Mouse (Mus musculus): ENCODE data around the gene Pla2g5.

DNA sequence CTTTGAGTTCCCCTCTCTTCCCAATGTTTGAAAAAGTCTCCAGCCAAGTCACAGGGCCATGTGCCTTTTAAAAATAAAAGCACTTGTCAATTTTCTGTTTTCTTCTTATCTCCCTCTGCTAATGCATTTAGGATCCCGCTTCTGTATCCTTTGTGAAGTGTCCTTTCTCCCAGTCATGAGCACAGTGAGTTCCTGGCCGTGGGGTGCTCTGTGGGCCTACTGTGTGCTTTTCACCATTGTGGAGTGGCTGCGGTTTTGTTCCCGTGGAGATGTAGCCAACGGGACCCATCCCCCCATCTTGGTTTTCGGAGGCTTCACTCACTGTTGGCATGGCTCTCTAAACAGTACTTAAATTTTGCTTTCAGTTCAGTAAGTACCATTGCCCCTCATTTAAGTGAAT is 2.7 kb upstream of the Pla2g5 start:
- TF ChIP-seq GATA1 (IDR thresholded peaks at IDR 0.05; ENCODE audit: borderline replicate concordance, low read length) (no peak), FLI1 (IDR thresholded peaks at IDR 0.05; ENCODE audit: low read length) (no peak)

Data from megakaryocyte, embryonic 14.5 days (primary cell).